Mouse (Mus musculus) adrenal gland, postnatal 10 days (tissue): ENCODE results near the gene Tdpoz4. TPM values are rescaled to one million over a fixed set of nuclear protein-coding genes. Genes with fewer than 3 reads are reported as not detected.
"Not testable (repeated sequence)": the region's sequence is repeated elsewhere in the genome, so short reads cannot be mapped to it uniquely, and the experiment has no call there.

Experiments used
- DNase-seq: peaks from one replicate; pipeline ENCODE4 v3.0.0; 2021; ENCODE audit warnings: mixed read lengths
- long read RNA-seq, 2 experiments: library from polyadenylated mRNA; stranded (forward); transcript quantifications; one replicate each; pipeline ENCODE4 v2.0.0; 2021
- total RNA-seq, 2 experiments: library from RNA; stranded (reverse); gene quantifications; 2 replicates each; pipeline ENCODE4 v1.2.3; 2021

Gene Tdpoz4
- not detected for total RNA-seq
- long read RNA-seq, experiment 1 = 0 reads
- long read RNA-seq, experiment 2 = 0 reads

GRCm38 (mm10) chr3:93796098-93796497 is at the start of gene Tdpoz4:
Gene Tdpoz4 (plus strand): TSS chr3:93796398.
- not testable (repeated sequence) for DNase-seq

GRCm38 (mm10) chr3:93754022-93754421 is 42.2 kb upstream of the Tdpoz4 start:
- not testable (repeated sequence) for DNase-seq

- DNase-seq = not testable (repeated sequence)
Observed at GRCm38 (mm10) chr3:93772700-93773099, 23.5 kb upstream of the Tdpoz4 start, which contains the start of gene Gm5773. Gene Gm5773 (plus strand): TSS chr3:93773000.

GRCm38 (mm10) chr3:93813341-93813740 is 17.1 kb downstream of the Tdpoz4 start:
- not testable (repeated sequence) for DNase-seq

GRCm38 (mm10) chr3:93825720-93826119 is 29.5 kb downstream of the Tdpoz4 start, which contains the start of gene Tdpoz3:
Gene Tdpoz3 (plus strand): TSS chr3:93826020.
- DNase-seq = not testable (repeated sequence)

Other genes with a start within 250 kb of the Tdpoz4 start
- gene S100a10, start 241.3 kb upstream of the Tdpoz4 start, total RNA-seq = 100 to 1,000 TPM; 204 to 207 TPM
- gene Tdpoz2, start 143.7 kb upstream of the Tdpoz4 start, total RNA-seq = 1 to 10 TPM; 1.3 to 2.1 TPM
- gene Tdpoz1, start 120.1 kb upstream of the Tdpoz4 start, total RNA-seq = not detected
- not detected for gene Gm37596, start 103.3 kb upstream of the Tdpoz4 start, total RNA-seq
- gene Gm5773, start 23.4 kb upstream of the Tdpoz4 start, total RNA-seq = not detected
- gene Tdpoz3, start 29.6 kb downstream of the Tdpoz4 start, total RNA-seq = not detected
- not detected for gene Gm9117, start 147.1 kb downstream of the Tdpoz4 start, total RNA-seq
- gene Tdpoz5, start 164.9 kb downstream of the Tdpoz4 start, total RNA-seq = not detected